8 mouse cellular contexts compared by ENCODE assay signal in the genomic region with DNA sequence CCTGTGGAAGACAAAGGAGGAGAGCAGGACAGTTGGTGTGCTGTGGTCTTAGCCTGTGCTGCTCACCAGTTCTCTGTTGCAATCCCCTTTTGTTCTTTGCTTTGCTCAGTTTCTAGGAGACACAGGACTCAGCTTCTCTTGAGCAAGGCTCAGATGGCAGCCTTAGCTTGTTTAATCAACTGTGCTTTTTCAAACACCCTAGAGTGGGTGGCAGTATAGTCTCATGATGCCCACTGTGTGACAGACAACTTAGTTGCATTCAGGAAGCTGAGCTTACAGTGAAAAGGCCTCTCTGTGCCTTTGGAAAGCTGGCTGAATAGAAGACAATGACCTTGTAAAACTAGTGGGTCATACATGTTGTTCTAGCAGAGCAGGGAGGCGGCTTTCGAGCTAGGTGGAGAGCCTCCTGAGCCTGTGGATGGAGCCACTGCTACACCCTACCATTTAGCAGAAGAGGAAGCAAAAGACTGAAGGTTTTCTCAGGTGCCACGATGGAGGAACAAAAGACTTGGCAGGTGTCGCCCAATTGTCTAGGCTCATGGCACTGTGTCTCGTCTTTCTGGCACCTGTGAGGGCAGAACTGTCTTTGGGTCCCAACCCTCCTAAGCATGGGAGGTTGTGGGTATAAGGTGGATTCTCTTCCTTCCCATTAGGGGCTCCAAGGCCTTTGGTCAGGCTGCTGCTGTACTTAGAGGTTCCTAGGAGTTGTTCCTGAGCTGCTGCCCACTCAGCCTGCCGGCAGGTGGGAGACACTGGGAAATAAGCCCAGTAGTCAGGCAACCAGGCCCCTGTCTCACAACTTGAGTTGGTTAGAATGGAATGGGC.
DNase-seq lines count a peak whose midpoint lies in the region; ATAC-seq and TF ChIP-seq lines count a peak whose summit lies in the region.
"Not testable (repeated sequence)": the region's sequence is repeated elsewhere in the genome, so short reads cannot be mapped to it uniquely, and the experiment has no call there.

No protein-coding gene starts in this region.

- 60% methylated on average over 6 of the region's 6 CpGs for WGBS in heart, postnatal 0 days
- WGBS in kidney, embryonic 16.5 days: 84% methylated on average over 6 of the region's 6 CpGs

- TF ChIP-seq CTCF in heart, postnatal 0 days (IDR thresholded peaks at IDR 0.05; ENCODE audit: low read depth): not testable (repeated sequence)

- H3K9ac ChIP-seq in heart, postnatal 0 days (replicated peaks; ENCODE audit: low read depth, low read length); kidney, embryonic 16.5 days (replicated peaks; ENCODE audit: low read length): not testable (repeated sequence)

- not testable (repeated sequence) for H3K27me3 ChIP-seq in heart, postnatal 0 days (ENCODE audit: control insufficient read depth, insufficient read depth, low read length); kidney, embryonic 16.5 days (ENCODE audit: insufficient read depth, low read length)

- TF ChIP-seq EP300 in heart, postnatal 0 days (IDR thresholded peaks at IDR 0.05; ENCODE audit: low read depth): not testable (repeated sequence)

- not testable (repeated sequence) for H3K9me3 ChIP-seq in heart, postnatal 0 days (replicated peaks; ENCODE audit: control insufficient read depth, low read length)
- H3K9me3 ChIP-seq in kidney, embryonic 16.5 days (ENCODE audit: low read length): peaks cover 13% of the 10 kb centered on the region

- peak; percentile 99 for DNase-seq in cerebellum, adult 11-12 months
- not testable (repeated sequence) for DNase-seq in heart, postnatal 0 days (ENCODE audit: low spot score)
- peak; percentile 84 for DNase-seq in left cerebral cortex, postnatal 4 days
- peak; percentile 98 to 99 for DNase-seq in right cerebral cortex, postnatal 36 days (ENCODE audit: low spot score in 2 of 2)
- DNase-seq in urinary bladder, postnatal 36 days (ENCODE audit: low spot score in 2 of 2): peak; percentile 95 to 100

- ATAC-seq in frontal cortex, adult (ENCODE audit: low TSS enrichment): peak; percentile 26
- ATAC-seq in heart, postnatal 0 days (ENCODE audit: insufficient read depth, low read depth): peak; percentile 9
- ATAC-seq in kidney, embryonic 16.5 days (ENCODE audit: low FRiP score, low TSS enrichment): peak; percentile 20
- peak; percentile 2 for ATAC-seq in megakaryocyte progenitor cell, adult 5-6 weeks (replicated peaks; ENCODE audit: poor library complexity)

- not testable (repeated sequence) for H3K36me3 ChIP-seq in heart, postnatal 0 days (replicated peaks; ENCODE audit: control insufficient read depth, insufficient read depth, low read length); kidney, embryonic 16.5 days (ENCODE audit: insufficient read depth, low read length)

- intact Hi-C loops in left cerebral cortex, postnatal 4 days (cut with DNase I): not testable (repeated sequence)

- not testable (repeated sequence) for H3K4me1 ChIP-seq in heart, postnatal 0 days (ENCODE audit: control insufficient read depth, insufficient read depth); kidney, embryonic 16.5 days (ENCODE audit: insufficient read depth, low read length)

- H3K4me2 ChIP-seq in heart, postnatal 0 days (ENCODE audit: low read depth, low read length); kidney, embryonic 16.5 days (replicated peaks; ENCODE audit: low read depth, low read length): not testable (repeated sequence)

- not testable (repeated sequence) for H3K27ac ChIP-seq in heart, postnatal 0 days (ENCODE audit: low read depth); kidney, embryonic 16.5 days (ENCODE audit: low read length)

- not testable (repeated sequence) for H3K4me3 ChIP-seq in heart, postnatal 0 days (ENCODE audit: low read depth, low read length); kidney, embryonic 16.5 days (ENCODE audit: low read length)
